Mouse (Mus musculus) intestine, embryonic 14.5 days (tissue): ENCODE data around the gene Zdhhc7. TPM values are rescaled to one million over a fixed set of nuclear protein-coding genes. Genes with fewer than 3 reads are reported as not detected.

ENCODE experiments used
- ATAC-seq: fragments of 200-750 bp; cut with Nextera tagmentation; replicated peaks from 2 replicates; pipeline ENCODE4 v1.8.0; 2017; ENCODE audit warnings: low read depth, moderate number of reproducible peaks, moderate TSS enrichment, moderate library complexity; ENCODE audit not compliant: low FRiP score, low TSS enrichment
- DNase-seq: peaks from one replicate; pipeline ENCODE4 v3.0.0-alpha.2; 2018; ENCODE audit warnings: low spot score
- H3K27ac ChIP-seq: fragments of 300-500 bp; sonication (generic); 2 replicates; pipeline ENCODE4 v1.5.1; 2014; ENCODE audit warnings: low read depth, mild to moderate bottlenecking, control low read depth
- H3K27me3 ChIP-seq: fragments of 300-500 bp; sonication (generic); replicated peaks from 2 replicates; pipeline ENCODE4 v1.6.1; 2014; ENCODE audit warnings: low read length, control low read depth; ENCODE audit not compliant: control insufficient read depth, insufficient read depth
- H3K36me3 ChIP-seq: fragments of 300-500 bp; sonication (generic); 2 replicates; pipeline ENCODE4 v1.6.1; 2014; ENCODE audit warnings: low read length, control low read depth; ENCODE audit not compliant: control insufficient read depth, insufficient read depth
- H3K4me1 ChIP-seq: fragments of 300-500 bp; sonication (generic); replicated peaks from 2 replicates; pipeline ENCODE4 v1.6.1; 2014; ENCODE audit warnings: low read length, control low read depth, mixed read lengths; ENCODE audit not compliant: control insufficient read depth, insufficient read depth
- H3K4me2 ChIP-seq: fragments of 300-500 bp; sonication (generic); 2 replicates; pipeline ENCODE4 v1.6.1; 2014; ENCODE audit warnings: low read length
- H3K4me3 ChIP-seq: fragments of 300-500 bp; sonication (generic); 2 replicates; pipeline ENCODE4 v1.5.1; 2014; ENCODE audit warnings: low read depth, low read length, control low read depth, mixed read lengths
- H3K9ac ChIP-seq: fragments of 300-500 bp; sonication (generic); 2 replicates; pipeline ENCODE4 v1.6.1; 2014; ENCODE audit warnings: mild to moderate bottlenecking, low read length
- H3K9me3 ChIP-seq: fragments of 300-500 bp; sonication (generic); 2 replicates; pipeline ENCODE4 v1.6.1; 2016; ENCODE audit warnings: low read length, control low read depth; ENCODE audit not compliant: control insufficient read depth
- WGBS: fragments of 180-500 bp; shearing (Covaris S2); extraction: QIAGEN DNeasy Blood & Tissue Kit; methylation state at CpG from one replicate; pipeline ENCODE4 v1.1.7; 2014; 5-methylcytosine and 5-hydroxymethylcytosine counted together
- polyA plus RNA-seq: library from polyadenylated mRNA; unstranded; fragments of >200 nt; fragmentation: Nextera tagmentation; extraction: Ambion mirVana; gene quantifications from 2 replicates; pipeline ENCODE4 v1.2.1, GENCODE M21; 2014

Gene Zdhhc7
- 28.8 and 30.6 TPM in 2 replicates for polyA plus RNA-seq

- H3K9me3 ChIP-seq: no peaks in the 10 kb centered on the region
- peak within 1 kb of the TSS; percentile 79 for H3K9ac ChIP-seq
- no peaks in the 10 kb centered on the region for H3K27me3 ChIP-seq
- peak within 1 kb of the TSS; percentile 83 for H3K27ac ChIP-seq
- ATAC-seq (peak; percentile 66), DNase-seq (peak; percentile 90)
- H3K4me3 ChIP-seq: peak within 1 kb of the TSS; percentile 96
- H3K36me3 ChIP-seq: no peaks in the 10 kb centered on the region; the same call in 1 of the 2 replicates
- peak within 1 kb of the TSS; percentile 94 for H3K4me2 ChIP-seq
- peaks cover 26% of the 10 kb centered on the region for H3K4me1 ChIP-seq
- under 1% methylated on average over 88 of the region's 88 CpGs for WGBS
These were observed at the start of gene Zdhhc7 for GRCm38 (mm10) chr8:120101068-120101972. Zdhhc7 (minus strand) TSS chr8:120101482.

DNA sequence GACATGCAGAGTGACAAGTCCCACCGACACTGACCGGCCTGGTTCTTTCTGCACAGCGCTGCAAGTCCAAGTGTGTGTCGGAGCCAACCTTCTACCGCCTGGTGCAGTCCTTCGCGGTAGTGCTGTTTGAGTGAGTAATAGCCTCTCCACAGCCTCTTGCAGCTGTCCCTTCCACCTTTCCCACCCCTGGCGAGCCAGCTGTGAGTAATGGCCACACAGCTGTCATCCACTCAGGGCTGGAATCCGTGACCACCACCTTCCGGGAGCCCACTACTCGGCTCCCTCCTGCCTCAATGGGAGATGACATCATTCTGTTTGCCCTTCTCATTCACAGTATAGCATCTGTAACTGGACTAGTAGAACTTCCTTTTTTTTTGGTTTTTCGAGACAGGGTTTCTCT is 48.7 kb upstream of the Zdhhc7 start:
- H3K36me3 ChIP-seq: no peaks in the 10 kb centered on the region
- H3K4me2 ChIP-seq: no peak overlapping the region

GRCm38 (mm10) chr8:120146051-120146450 is 44.8 kb upstream of the Zdhhc7 start:
- Histone ChIP-seq H3K4me2 (no peak overlapping the region), H3K9me3 (no peaks in the 10 kb centered on the region), H3K36me3 (no peaks in the 10 kb centered on the region), H3K27ac (no peak overlapping the region), H3K9ac (no peak overlapping the region), H3K27me3 (no peaks in the 10 kb centered on the region), H3K4me3 (no peak overlapping the region), H3K4me1 (peaks cover 6% of the 10 kb centered on the region; the same call in 1 of the 2 replicates)
- ATAC-seq (no peak), DNase-seq (no peak)
- WGBS: 97% methylated on average over 1 of the region's 1 CpGs

More for the DNA sequence above, 48.7 kb upstream of the Zdhhc7 start:
- Histone ChIP-seq H3K9ac (no peak overlapping the region), H3K27me3 (no peaks in the 10 kb centered on the region), H3K4me3 (no peak overlapping the region), H3K9me3 (no peaks in the 10 kb centered on the region), H3K27ac (no peak overlapping the region), H3K4me1 (peaks cover 6% of the 10 kb centered on the region; the same call in 1 of the 2 replicates)
- 58% methylated on average over 12 of the region's 12 CpGs for WGBS
- ATAC-seq (no peak), DNase-seq (no peak)

DNA sequence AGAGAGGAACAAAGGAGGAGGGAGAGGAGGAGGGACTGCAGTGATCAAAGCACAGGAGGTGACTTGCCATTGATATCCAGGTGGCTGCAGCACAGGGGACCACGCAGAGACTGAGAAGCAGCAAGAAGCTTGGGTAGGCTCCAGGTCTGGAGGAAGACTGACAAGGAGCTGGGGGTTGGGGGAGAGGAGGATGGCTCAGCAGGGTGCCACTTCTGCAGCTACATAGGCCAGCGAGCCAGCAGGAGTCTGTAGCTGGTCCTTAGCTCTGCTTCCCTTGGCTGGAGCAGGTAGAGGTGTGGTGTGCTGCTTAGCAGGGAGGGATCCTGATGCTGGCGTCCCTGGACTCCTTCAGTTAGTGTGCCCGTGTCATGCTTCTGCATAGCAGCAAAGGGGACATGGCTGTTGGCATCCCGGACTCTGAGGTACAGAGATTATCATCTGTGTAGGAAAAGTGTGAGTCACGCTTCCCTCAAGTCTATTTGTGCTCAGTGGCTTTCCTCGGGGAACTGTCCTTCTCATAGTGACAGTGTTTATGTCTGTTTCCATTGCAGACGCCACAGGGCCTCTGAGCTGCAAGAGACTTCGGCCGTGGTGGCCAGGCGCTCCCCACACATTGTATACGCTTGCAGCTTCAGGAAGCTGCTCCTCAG is 43.5 kb upstream of the Zdhhc7 start:
- 37% methylated on average over 12 of the region's 12 CpGs for whole genome bisulfite sequencing

DNA sequence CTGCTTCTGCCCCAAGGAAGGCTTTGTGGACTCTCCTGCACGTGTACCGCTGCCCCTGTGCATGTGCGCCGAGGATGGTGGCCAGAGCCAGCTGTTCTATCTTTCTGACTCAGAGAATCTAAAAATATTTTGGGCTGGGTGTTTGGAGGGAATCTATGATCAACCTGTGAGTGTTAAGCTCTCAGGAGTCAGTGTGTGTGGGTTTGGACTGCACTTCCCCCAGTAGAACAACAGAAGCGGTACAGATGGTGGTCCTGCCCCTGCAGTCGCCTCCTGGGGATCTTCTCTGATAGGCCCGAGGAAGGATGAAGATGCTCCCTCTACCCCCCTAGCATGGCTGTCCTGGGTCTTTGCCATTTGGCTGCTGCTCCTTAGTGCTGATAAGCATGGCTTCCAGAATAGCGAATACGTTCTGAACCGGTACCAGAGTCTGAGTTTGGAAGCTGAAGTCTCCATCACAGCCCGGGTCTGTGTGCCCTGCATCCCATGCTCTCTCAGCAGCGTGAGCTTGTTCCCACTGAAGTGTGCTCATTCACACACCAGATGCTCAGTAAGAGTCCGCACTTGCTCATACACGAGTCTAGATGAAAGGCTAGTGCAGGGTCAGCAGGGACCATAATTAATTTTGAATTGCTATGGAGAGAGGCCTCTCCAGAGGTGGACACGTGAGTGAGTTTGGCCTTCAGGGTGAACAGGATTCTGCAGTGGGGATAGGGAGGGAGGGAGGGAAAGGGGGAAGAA is 42.8 kb upstream of the Zdhhc7 start:
- no peak overlapping the region for H3K4me2 ChIP-seq
- no peak overlapping the region for H3K27ac ChIP-seq
- no peak overlapping the region for H3K4me3 ChIP-seq
- no peaks in the 10 kb centered on the region for H3K27me3 ChIP-seq
- no peaks in the 10 kb centered on the region for H3K9me3 ChIP-seq
- DNase-seq (no peak), ATAC-seq (no peak)
- no peak overlapping the region for H3K9ac ChIP-seq
- peaks cover 6% of the 10 kb centered on the region for H3K4me1 ChIP-seq
- no peaks in the 10 kb centered on the region for H3K36me3 ChIP-seq
- WGBS: 66% methylated on average over 15 of the region's 15 CpGs

More for the DNA sequence above, 43.5 kb upstream of the Zdhhc7 start:
- no peak overlapping the region for H3K4me2 ChIP-seq
- H3K36me3 ChIP-seq: no peaks in the 10 kb centered on the region
- no peaks in the 10 kb centered on the region for H3K27me3 ChIP-seq
- H3K27ac ChIP-seq: no peak overlapping the region
- H3K4me3 ChIP-seq: no peak overlapping the region
- H3K9me3 ChIP-seq: no peaks in the 10 kb centered on the region
- DNase-seq: no peak
- H3K9ac ChIP-seq: no peak overlapping the region
- peaks cover 6% of the 10 kb centered on the region for H3K4me1 ChIP-seq
- ATAC-seq: no peak

GRCm38 (mm10) chr8:120140769-120141168 is 39.5 kb upstream of the Zdhhc7 start:
- no peak overlapping the region for H3K9ac ChIP-seq
- no peak overlapping the region for H3K27ac ChIP-seq
- 62% methylated on average over 3 of the region's 3 CpGs for WGBS
- H3K4me3 ChIP-seq: no peak overlapping the region
- H3K4me1 ChIP-seq: peaks cover 6% of the 10 kb centered on the region
- no peak overlapping the region for H3K4me2 ChIP-seq
- H3K9me3 ChIP-seq: no peaks in the 10 kb centered on the region
- DNase-seq: no peak
- no peaks in the 10 kb centered on the region for H3K27me3 ChIP-seq
- no peaks in the 10 kb centered on the region for H3K36me3 ChIP-seq
- no peak for ATAC-seq

DNA sequence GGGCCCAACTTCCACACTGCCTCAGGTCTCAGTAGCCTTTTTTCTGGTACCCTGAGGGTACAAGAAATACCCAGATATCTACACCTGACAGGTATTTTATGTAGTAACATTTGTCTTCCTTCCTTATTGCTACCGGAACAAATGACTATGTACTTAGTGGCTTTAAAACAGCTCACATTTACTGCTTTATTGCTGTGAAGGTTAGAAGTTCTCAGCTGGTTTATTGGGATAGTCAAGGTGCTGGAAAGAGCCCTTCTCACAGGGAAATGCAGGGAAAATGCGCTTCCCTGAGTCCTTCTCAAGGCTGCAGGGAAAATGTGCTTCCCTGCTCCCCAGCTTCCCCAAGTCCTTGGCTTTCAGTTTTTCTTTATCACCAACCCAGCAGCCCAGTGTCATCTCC is 37.7 kb upstream of the Zdhhc7 start:
- Histone ChIP-seq H3K27me3 (no peaks in the 10 kb centered on the region), H3K9me3 (no peaks in the 10 kb centered on the region), H3K9ac (no peak overlapping the region), H3K4me3 (no peak overlapping the region), H3K27ac (peak overlapping the region; percentile 5; the same call in 1 of the 2 replicates), H3K4me2 (no peak overlapping the region), H3K4me1 (no peaks in the 10 kb centered on the region; the same call in 1 of the 2 replicates), H3K36me3 (no peaks in the 10 kb centered on the region)
- 49% methylated on average over 2 of the region's 2 CpGs for WGBS
- DNase-seq: no peak
- 0 out of 2 replicates have a peak, but pooled peaks have one; percentile 53 for ATAC-seq

DNA sequence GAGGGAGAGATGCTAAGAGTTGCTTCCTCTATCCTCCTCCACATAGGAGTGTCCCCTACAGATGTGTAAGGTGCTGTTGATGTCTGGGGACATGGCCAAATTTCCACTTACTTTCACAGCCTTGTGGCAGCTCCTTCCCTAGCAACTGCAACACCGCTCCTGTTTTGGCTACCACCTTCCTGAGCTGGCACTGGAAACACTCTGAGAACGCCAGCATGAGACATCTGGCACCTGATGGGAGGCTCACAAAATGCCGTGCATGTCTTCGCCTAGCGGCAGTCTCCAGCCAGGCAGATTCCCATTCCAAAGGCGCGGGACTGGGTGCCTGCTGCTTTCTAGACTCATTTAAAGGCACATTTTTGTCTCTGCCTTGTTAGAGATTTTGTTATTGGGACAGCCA is 35.3 kb upstream of the Zdhhc7 start:
- H3K9ac ChIP-seq: no peak overlapping the region
- H3K27me3 ChIP-seq: no peaks in the 10 kb centered on the region
- no peak overlapping the region for H3K27ac ChIP-seq
- WGBS: 65% methylated on average over 7 of the region's 7 CpGs
- ATAC-seq (no peak), DNase-seq (no peak)
- H3K4me2 ChIP-seq: no peak overlapping the region
- no peaks in the 10 kb centered on the region for H3K9me3 ChIP-seq
- no peaks in the 10 kb centered on the region; the same call in 1 of the 2 replicates for H3K4me1 ChIP-seq
- H3K36me3 ChIP-seq: no peaks in the 10 kb centered on the region
- H3K4me3 ChIP-seq: no peak overlapping the region
